Mouse (Mus musculus) gastrocnemius, adult 8-10 months (tissue): ENCODE measurements around the gene Mustn1. TPM values are rescaled to one million over a fixed set of nuclear protein-coding genes. Genes with fewer than 3 reads are reported as not detected.
A peak's percentile ranks its signal among the peaks of the same experiment; 100 is the strongest.

ENCODE experiments used
- DNase-seq, 2 experiments: peaks; one replicate each; pipeline ENCODE4 v3.0.0; 2022; ENCODE audit warnings: low spot score in 2 of 2
- total RNA-seq, 4 experiments: library from RNA; stranded (reverse); gene quantifications; 2 replicates each; pipeline ENCODE4 v1.2.4; 2022

Mustn1 gene
- total RNA-seq, 4 experiments from 2014 or later: 54.5 to 111 (median 61.6) TPM

DNA sequence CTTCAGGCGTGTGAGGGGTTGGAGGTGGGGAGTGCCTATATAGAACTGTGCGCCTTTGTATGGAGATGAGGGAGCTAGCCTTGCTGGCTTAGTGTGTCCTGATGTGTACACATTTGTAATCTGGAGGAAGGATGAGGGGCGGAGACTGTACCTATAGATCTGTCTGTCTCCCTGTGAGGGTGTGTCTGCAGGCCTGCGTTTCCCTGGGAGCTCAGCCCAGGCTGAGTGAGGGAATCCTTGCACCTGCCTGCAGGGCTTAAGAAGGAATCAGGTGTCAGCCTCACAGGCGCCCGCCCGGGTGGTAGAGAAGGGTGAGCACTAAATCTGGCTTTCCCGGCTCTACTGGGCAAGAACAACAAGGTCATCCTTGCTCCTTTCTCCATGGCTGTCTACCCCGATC, 794 bp downstream of the Mustn1 start:
- peak; percentile 61 to 70 for DNase-seq

- no peak for DNase-seq
These were observed 1.3 kb downstream of the Mustn1 start for GRCm38 (mm10) chr14:30880251-30880650.

- DNase-seq: peak; percentile 68 to 69
These were observed 2.1 kb downstream of the Mustn1 start for GRCm38 (mm10) chr14:30880811-30881717.

- no peak for DNase-seq
These were observed 2.7 kb downstream of the Mustn1 start for GRCm38 (mm10) chr14:30881718-30882108.

DNA sequence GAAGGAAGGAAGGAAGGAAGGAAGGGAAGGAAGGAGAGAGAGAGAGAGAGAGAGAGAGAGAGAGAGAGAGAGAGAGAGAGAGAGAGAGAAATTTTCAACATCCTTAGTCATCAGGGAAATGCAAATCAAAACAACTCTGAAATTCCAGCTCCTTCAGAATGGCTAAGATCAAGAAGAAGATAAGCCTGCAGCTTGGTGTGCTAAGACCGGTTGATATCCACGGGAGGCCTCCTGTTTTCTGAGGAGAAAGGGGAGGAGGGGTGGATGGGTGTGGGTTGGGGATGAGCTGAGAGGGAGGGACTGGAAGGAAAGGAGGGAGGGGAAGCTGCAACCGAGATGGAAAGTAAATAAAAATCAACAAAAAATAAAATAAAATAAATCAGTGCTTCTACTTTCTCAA, 6.3 kb downstream of the Mustn1 start:
- DNase-seq: no peak

DNA sequence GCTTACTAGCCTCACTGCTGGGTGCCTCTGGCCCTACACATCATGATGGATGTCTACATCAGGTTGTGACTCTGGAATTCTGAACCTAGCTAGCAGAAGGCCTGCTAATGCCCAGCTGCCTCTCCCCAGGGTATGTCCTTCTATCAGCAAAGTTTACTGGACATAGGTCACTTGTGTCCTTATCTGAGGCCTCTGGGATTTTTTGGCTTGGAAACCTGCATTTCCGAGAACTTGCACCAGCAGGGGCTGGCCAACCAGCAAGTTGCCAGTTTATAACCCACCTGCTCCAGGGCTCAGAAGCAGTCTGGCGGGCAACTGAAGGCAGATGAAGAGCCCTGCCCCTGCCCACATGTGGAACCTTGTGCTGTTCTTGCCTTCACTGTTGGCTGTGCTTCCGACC, 7.2 kb downstream of the Mustn1 start, which contains the start of gene Itih4:
Gene Itih4, plus strand, starts transcription at position 273 of the 400 bp plus-strand sequence.
- DNase-seq: no peak

DNA sequence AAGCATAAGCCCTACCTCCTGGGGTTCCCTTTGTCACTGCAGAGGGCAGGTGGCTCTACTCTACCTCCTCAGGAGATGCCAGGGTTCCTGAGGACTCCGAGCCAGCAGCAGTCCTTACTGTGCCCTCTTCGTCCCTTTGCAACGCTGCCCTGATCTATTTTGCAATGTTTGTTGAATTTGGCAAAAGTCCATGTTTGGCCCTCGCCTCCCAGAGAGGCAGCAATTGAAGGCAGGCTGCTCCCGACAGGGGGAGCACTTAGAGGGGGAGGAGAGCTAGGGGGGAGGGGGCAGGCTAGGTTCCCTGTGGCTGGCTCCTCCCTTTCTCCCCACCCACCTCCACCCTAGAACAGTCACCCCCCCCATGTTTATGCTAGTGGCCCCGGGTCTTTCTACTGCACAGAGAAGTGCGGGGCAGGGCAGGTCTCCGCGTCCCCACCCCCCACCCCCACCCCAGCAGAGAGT, 9.3 kb downstream of the Mustn1 start:
- DNase-seq: no peak

DNA sequence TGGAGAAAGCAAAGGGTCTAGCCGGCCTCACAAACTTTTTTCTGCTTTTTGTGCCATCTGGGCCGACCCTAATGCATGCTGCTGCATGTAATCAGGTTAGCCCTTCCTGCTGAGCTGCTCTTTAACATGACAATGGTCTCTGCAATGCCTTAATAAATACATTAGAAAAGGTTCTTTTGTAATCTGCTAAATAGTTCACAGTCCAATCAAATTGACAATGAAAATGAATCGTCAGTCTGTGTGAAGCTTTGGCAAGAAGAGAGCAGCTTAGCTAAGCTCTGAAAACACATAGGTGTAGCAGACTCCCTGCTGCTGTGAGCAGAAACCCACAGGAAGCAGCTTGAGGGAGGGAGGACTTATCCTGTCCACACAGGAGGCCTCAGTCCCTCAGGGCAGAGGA, 21.0 kb downstream of the Mustn1 start:
- DNase-seq: no peak

- no peak for DNase-seq
These were observed 23.6 kb downstream of the Mustn1 start for GRCm38 (mm10) chr14:30902628-30903027.

DNA sequence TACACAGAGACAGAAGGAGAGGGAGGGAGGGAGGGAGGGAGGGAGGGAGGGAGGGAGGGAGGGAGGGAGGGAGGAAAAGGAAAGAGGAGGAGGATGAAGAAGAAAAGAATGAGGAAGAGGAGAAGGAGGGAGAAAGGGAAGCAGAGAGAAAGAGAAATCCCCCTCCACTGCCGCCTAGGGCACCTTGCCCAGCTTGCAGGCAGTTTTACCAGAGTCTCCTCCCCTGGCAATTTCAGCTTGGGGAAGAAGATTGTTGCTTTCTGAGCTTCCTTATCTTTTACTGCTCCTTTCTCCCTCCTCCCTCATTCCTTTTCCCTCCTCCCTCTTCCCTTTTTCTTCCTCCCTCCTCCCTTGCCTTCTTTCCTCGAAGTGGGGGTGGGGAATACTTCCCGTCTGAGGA, 24.0 kb downstream of the Mustn1 start:
- no peak for DNase-seq

- no peak for DNase-seq
These were observed 25.3 kb downstream of the Mustn1 start for GRCm38 (mm10) chr14:30904307-30904706.

GRCm38 (mm10) chr14:30906001-30906400, 27.0 kb downstream of the Mustn1 start:
- DNase-seq: no peak

DNA sequence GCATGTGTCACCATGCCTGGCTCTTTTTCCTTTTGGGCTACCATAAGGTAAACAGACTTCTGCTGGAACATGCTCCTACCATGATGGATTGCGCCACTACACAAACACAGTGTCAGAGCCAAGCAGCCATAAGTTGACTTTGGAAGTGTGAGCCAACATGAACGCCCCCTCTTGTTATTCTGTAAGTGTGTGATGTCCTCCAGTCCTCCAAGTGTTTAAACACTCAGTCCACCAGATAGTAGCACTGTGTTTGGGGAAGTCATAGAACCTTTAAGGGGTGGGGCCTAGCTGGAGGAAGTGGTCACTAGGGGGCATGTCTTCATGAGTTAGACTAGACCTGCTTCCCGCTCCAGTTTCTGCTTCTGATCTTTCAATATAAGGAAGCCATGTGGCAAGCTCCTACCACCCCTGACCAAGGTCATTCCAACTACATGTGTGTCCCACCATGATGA, 28.8 kb downstream of the Mustn1 start:
- no peak for DNase-seq

- no peak for DNase-seq
These were observed 32.1 kb downstream of the Mustn1 start for GRCm38 (mm10) chr14:30911141-30911540.

DNA sequence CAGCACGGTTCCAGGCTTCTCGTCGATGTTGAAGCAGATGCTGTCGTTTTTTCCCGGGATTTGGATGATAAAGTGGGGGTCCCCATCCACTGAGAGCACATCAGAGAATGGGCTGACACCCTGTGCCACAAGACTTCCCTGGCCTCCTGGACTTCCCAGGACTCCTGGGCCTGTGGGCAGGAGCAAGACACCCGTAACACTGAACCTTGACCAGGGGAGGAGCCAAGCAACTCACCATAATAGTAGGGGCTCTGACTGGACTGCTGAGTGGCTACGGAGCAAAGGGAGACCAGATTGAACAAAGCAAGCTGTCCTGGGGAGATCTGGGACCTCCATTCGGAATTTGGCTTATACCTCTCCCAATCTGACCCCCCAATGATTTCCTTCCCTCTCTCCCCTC, 33.6 kb downstream of the Mustn1 start:
- DNase-seq: no peak

DNA sequence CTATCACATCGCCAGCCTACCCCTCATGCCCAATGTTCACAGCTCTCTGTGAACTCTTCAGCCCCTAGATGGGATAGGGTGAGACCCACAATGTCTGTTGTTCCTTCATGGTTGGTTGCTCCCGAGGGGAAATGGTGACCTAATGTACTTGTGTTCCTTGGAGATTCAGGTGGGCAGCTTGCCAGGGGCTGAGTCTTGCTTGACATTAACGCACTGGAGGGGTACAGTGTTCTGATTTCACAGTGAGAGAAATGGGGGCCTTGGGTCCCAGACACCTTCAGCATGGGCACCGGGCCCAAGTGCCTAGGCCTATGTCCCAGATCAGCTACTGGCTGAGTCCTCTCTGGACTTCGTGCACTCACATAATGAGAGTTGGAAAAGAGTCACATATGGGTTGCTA, 34.4 kb downstream of the Mustn1 start:
- DNase-seq: no peak

- DNase-seq: no peak
These were observed 37.5 kb downstream of the Mustn1 start for GRCm38 (mm10) chr14:30916516-30916915.

DNA sequence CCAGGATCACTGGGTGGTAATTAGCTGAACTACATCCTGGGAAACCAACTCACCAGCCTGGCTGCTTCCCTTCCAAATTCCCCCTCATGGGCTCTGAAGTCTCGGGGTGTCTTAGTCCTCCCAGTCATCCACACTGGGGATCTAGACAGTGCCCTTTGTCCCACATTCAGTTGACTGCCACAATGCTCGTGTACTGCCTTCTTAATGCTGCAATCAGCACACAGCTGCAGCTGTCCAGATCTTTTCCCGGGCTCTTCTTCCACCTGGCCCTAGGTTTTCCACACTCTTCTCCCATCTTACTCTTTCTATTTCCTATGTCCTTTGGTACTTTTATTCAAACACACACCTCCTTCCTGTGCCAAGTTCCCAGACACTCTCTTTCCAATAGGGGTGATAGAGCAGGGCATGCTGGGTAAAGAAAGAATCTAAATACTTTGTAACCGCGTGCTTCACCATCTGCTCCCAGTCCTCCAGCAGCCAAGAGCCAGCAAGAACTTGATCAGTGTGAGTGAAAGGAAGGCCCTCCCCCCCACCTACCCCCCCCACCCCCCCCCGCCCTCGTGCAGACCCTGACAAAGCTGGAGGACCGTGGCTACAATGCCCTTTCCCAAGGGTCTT, 43.2 kb downstream of the Mustn1 start:
- no peak for DNase-seq

DNA sequence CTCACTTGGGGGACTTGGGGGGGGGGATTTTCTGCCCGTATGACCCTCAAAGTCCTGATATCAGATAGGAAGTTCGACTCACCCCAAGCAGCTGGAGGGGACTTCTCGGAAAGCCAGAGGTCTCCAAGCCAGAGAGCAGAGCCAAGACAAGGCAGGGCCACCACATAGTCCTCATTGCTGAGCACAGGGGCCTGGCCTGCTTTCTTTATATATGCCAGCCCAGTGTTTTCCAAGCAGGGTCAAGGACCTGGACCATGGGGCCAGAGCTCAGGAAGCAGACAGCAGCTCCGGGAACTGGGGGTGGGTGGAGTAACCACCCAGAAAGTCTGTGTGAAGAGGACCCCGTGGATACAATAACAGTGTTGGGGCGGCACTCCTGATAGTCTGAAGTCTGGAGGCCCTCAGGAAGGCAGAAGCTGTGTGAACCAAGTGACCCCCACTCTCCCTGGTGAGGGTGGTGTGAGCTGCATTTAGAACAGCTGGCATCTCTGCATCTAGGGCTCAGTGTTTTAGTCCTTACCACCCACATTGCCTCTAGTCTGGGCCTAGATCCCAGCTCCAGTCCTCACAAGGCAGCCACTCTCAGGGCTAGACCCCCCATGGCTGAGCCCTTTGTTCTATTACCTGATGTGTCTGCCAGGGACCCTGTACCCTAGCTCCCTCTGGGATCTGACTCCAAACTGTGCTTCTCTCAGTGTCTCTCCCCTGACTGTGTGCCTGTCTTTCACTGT, 44.5 kb downstream of the Mustn1 start, which contains the start of gene Itih3:
Gene Itih3, minus strand, starts transcription at position 386 of the 731 bp plus-strand sequence.
- no peak for DNase-seq

DNA sequence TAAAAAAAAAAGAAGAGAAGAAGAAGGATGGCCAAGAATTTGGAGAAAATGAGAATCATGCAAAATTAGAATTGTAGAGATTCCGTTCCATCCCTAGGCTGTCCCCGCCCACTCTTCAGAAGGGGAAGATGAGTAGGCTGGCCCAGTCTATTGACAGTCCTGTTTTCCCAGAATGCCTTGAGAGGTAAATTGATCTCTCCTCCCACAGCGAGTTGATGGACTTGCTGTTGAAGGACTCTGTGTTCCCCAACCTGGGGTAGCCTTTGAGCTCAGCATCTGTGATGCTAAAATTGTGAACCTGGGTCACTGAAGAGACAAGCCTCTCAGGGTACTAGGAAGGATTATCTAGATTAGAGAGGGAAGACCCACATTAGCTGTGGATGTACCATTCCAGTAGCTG, 46.5 kb downstream of the Mustn1 start:
- no peak for DNase-seq

DNA sequence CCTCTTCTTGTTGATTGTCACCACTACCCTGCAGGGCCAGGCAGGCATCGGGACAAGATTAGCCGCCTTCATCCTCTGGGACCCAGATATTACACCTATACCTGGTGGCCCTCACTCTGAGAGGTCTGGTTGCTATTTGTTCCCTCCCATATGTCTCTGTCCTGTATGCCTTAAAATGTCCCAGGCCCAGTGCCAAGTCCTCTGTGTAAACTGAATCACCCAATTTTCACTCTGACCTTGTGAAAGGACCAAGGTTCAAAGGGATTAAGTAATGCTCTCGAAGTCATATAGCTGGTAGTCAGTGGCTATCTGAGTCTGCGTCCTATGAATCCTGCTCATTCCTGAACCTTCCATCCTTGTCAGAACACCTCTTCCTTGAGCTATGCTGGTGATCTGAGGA, 51.4 kb downstream of the Mustn1 start:
- DNase-seq: no peak
